ENCODE assay signal across 11 mouse cellular contexts in the genomic region with DNA sequence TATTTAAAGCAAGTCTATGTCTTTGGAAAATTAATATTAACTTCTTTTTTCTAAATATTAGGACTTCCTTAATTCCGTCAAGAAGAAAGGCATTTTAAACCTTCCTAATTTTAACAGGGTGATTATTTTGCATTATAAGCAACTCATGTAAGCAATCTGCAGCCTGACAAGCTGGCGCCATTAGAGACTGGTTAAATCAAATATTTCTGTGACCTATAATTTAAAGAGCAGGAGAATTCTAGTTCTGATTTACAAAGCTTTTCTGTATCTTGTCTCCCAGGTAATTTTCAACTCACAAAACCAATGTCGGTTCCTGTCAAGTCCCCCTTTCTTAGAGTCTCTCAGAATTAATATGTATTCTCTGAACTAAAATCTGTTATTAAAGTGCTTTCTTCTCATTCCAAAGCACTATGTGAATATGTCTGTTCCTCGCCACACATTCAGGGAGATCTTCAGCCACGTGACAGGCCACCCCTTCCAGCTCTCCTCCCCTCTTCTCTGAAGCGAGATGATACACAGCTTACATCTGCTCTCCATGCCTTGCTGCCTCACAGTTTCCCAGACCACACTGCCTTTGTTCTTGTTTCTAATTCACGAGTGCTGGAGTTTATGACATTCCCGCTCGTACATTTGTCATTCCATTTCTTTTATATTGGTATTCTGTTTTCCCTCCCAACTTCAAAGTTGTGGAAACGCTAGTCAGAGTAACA.
DNase-seq lines count a peak whose midpoint lies in the region; ATAC-seq and TF ChIP-seq lines count a peak whose summit lies in the region.
"Had no signal": no experiment of that assay in that cellular context is flagged by ENCODE, and none has a peak within 500 bp of the region (broad histone marks: within the 10 kb centered on the region; RNA-seq: fewer than 3 reads in every experiment).

No protein-coding gene starts in this region.

- no peaks in the 10 kb centered on the region for H3K9me3 ChIP-seq in forebrain, postnatal 0 days (ENCODE audit: low read length)
- H3K9me3 ChIP-seq in midbrain, embryonic 13.5 days: no peaks in the 10 kb centered on the region

- no peaks in the 10 kb centered on the region; the same call in 1 of the 2 replicates for H3K4me1 ChIP-seq in forebrain, postnatal 0 days (ENCODE audit: insufficient read depth)
- peaks cover 5% of the 10 kb centered on the region for H3K4me1 ChIP-seq in midbrain, embryonic 13.5 days (replicated peaks)

- no peak overlapping the region for H3K9ac ChIP-seq in forebrain, postnatal 0 days
- no peak overlapping the region for H3K9ac ChIP-seq in midbrain, embryonic 13.5 days (replicated peaks)

- 38% methylated on average over 10 of the region's 10 CpGs for WGBS in forebrain, postnatal 0 days
- 43% methylated on average over 10 of the region's 10 CpGs for WGBS in midbrain, embryonic 13.5 days

- DNase-seq in brain, adult 2 months (ENCODE audit: low read depth, low spot score): peak; percentile 41
- peak; percentile 40 to 53 for DNase-seq in cerebellum, postnatal 25 days
- DNase-seq in forebrain, postnatal 0 days: peak; percentile 39
- DNase-seq in kidney, postnatal 10 days: no peak
- no peak for DNase-seq in heart, adult 9 months (ENCODE audit: low spot score in 2 of 2)
- DNase-seq in thymus, postnatal 4 days: no peak
- no peak for DNase-seq in gastrocnemius, postnatal 10 days
- DNase-seq: kidney, postnatal 14 days; lung, adult 2 months; right cerebral cortex, postnatal 25 days had no signal

- H3K36me3 ChIP-seq in forebrain, postnatal 0 days (ENCODE audit: insufficient read depth): no peaks in the 10 kb centered on the region
- no peaks in the 10 kb centered on the region for H3K36me3 ChIP-seq in midbrain, embryonic 13.5 days

- peak overlapping the region; percentile 27; the same call in 1 of the 2 replicates for H3K4me2 ChIP-seq in forebrain, postnatal 0 days (ENCODE audit: low read depth)
- peak overlapping the region; percentile 9; the same call in 1 of the 2 replicates for H3K4me2 ChIP-seq in midbrain, embryonic 13.5 days (replicated peaks)

- TF ChIP-seq CTCF in forebrain, postnatal 0 days (IDR thresholded peaks at IDR 0.05; ENCODE audit: low read depth): no peak

- H3K4me3 ChIP-seq in forebrain, postnatal 0 days (ENCODE audit: low read depth, low read length): no peak overlapping the region
- no peak overlapping the region for H3K4me3 ChIP-seq in midbrain, embryonic 13.5 days (replicated peaks)

- H3K27ac ChIP-seq in forebrain, postnatal 0 days (ENCODE audit: low read depth, low read length): no peak overlapping the region
- no peak overlapping the region for H3K27ac ChIP-seq in midbrain, embryonic 13.5 days

- ATAC-seq in forebrain, postnatal 0 days: peak; percentile 93
- peak; percentile 77; the same call in 1 of the 2 replicates for ATAC-seq in midbrain, embryonic 13.5 days

- no peaks in the 10 kb centered on the region for H3K27me3 ChIP-seq in forebrain, postnatal 0 days (ENCODE audit: insufficient read depth, low read length)
- no peaks in the 10 kb centered on the region for H3K27me3 ChIP-seq in midbrain, embryonic 13.5 days

Comparison
In these comparisons a context has a peak if more than half of its experiments do, and no peak if none do; other contexts are left out.
1. DNase-seq: peak in brain, adult 2 months (single experiment), cerebellum, postnatal 25 days (2 of 2) and forebrain, postnatal 0 days (single experiment); none in kidney, postnatal 10 days (single experiment), heart, adult 9 months (0 of 2), thymus, postnatal 4 days (single experiment) and gastrocnemius, postnatal 10 days (single experiment).